Mouse (Mus musculus) hindlimb bud, embryonic 11.5 days (tissue): Measurements from ENCODE around the gene Foxp2.

Experiments
- DNase-seq: peaks from one replicate; pipeline ENCODE4 v3.0.0-alpha.2; 2012; ENCODE audit warnings: low read depth, low spot score; ENCODE audit errors: extremely low spot score

Foxp2 gene

GRCm38 (mm10) chr6:15063246-15063645 is 162.1 kb downstream of the Foxp2 start:
- DNase-seq: no peak

- DNase-seq: no peak
These were observed 200.4 kb downstream of the Foxp2 start for GRCm38 (mm10) chr6:15101548-15101947.

GRCm38 (mm10) chr6:15120916-15121315 is 219.8 kb downstream of the Foxp2 start:
- no peak for DNase-seq

GRCm38 (mm10) chr6:15121339-15121738 is 220.2 kb downstream of the Foxp2 start:
- DNase-seq: no peak

GRCm38 (mm10) chr6:15130142-15130541 is 229.0 kb downstream of the Foxp2 start:
- DNase-seq: no peak

GRCm38 (mm10) chr6:15142094-15142493 is 240.9 kb downstream of the Foxp2 start:
- DNase-seq: no peak

GRCm38 (mm10) chr6:15151619-15152018 is 250.5 kb downstream of the Foxp2 start:
- DNase-seq: no peak

GRCm38 (mm10) chr6:15163508-15164053 is 262.4 kb downstream of the Foxp2 start:
- no peak for DNase-seq

GRCm38 (mm10) chr6:15176754-15177153 is 275.6 kb downstream of the Foxp2 start:
- no peak for DNase-seq

- no peak for DNase-seq
These were observed 291.7 kb downstream of the Foxp2 start for GRCm38 (mm10) chr6:15192877-15193276.

- DNase-seq: no peak
These were observed 341.2 kb downstream of the Foxp2 start for GRCm38 (mm10) chr6:15242176-15242942.

- DNase-seq: no peak
These were observed 356.2 kb downstream of the Foxp2 start for GRCm38 (mm10) chr6:15257393-15257792.

GRCm38 (mm10) chr6:15257893-15258292 is 356.7 kb downstream of the Foxp2 start:
- no peak for DNase-seq

- DNase-seq: no peak
These were observed 367.0 kb downstream of the Foxp2 start for GRCm38 (mm10) chr6:15268136-15268535.

- no peak for DNase-seq
These were observed 384.1 kb downstream of the Foxp2 start for GRCm38 (mm10) chr6:15285213-15285612.

- DNase-seq: no peak
These were observed 392.9 kb downstream of the Foxp2 start for GRCm38 (mm10) chr6:15294081-15294480.

GRCm38 (mm10) chr6:15299279-15299678 is 398.1 kb downstream of the Foxp2 start:
- no peak for DNase-seq

- no peak for DNase-seq
These were observed 409.5 kb downstream of the Foxp2 start for GRCm38 (mm10) chr6:15310671-15311070.

GRCm38 (mm10) chr6:15316948-15317347 is 415.8 kb downstream of the Foxp2 start:
- no peak for DNase-seq

GRCm38 (mm10) chr6:15318343-15318742 is 417.2 kb downstream of the Foxp2 start:
- no peak for DNase-seq

GRCm38 (mm10) chr6:15321551-15321974 is 420.4 kb downstream of the Foxp2 start:
- peak; percentile 66 for DNase-seq

GRCm38 (mm10) chr6:15323099-15323498 is 421.9 kb downstream of the Foxp2 start:
- DNase-seq: no peak

- no peak for DNase-seq
These were observed 446.6 kb downstream of the Foxp2 start for GRCm38 (mm10) chr6:15347705-15348104.
